Mouse (Mus musculus): ENCODE measurements around the gene Babam2. TPM values are rescaled to one million over a fixed set of nuclear protein-coding genes. Genes with fewer than 3 reads are reported as not detected.

The Babam2 gene
- polyA plus RNA-seq, 1 experiment from 2014 or later, result 46.2 TPM

DNA sequence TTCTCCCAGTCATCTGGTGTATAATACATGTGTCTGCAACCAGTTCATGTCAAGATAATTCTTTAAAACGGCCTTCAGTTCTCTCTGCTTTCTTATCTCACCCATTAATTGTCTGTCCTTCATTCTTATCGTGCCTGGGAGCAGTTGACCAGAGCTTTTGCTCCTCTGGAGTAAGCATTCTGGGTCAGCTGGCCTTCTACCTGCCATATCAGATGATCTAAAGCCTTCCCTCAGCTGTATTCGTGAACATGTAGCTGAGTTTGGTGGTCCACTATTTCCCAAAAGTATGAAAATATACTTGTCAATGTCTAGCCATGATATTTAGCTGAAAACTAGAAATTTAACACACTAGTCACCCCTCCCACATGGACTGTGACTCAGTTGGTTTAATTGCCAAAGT, 304.3 kb downstream of the Babam2 start:
- no peaks in the 10 kb centered on the region for H3K36me3 ChIP-seq (ENCODE audit: control insufficient read depth, insufficient read depth, low read length)
- H3K9me3 ChIP-seq (ENCODE audit: control insufficient read depth, low read length), result no peaks in the 10 kb centered on the region
- peaks cover 8% of the 10 kb centered on the region for H3K4me1 ChIP-seq (replicated peaks; ENCODE audit: control insufficient read depth, insufficient read depth, low read length)
- ATAC-seq (replicated peaks; ENCODE audit: low FRiP score) (no peak), DNase-seq (ENCODE audit: low spot score) (no peak)
- H3K9ac ChIP-seq (ENCODE audit: low read depth, low read length), result no peak overlapping the region
- H3K4me2 ChIP-seq, result no peak overlapping the region
- no peak overlapping the region for H3K27ac ChIP-seq (ENCODE audit: low read depth, low read length)
- no peaks in the 10 kb centered on the region for H3K27me3 ChIP-seq (replicated peaks; ENCODE audit: control insufficient read depth, insufficient read depth, low read length)
- WGBS, result 19% methylated on average over 3 of the region's 3 CpGs
- no peak overlapping the region for H3K4me3 ChIP-seq (ENCODE audit: low read depth, low read length)

- no peaks in the 10 kb centered on the region for H3K27me3 ChIP-seq (replicated peaks; ENCODE audit: control insufficient read depth, insufficient read depth, low read length)
- WGBS, result 79% methylated on average over 3 of the region's 3 CpGs
- ATAC-seq (replicated peaks; ENCODE audit: low FRiP score) (no peak), DNase-seq (ENCODE audit: low spot score) (no peak)
- no peaks in the 10 kb centered on the region for H3K9me3 ChIP-seq (ENCODE audit: control insufficient read depth, low read length)
- H3K4me1 ChIP-seq (replicated peaks; ENCODE audit: control insufficient read depth, insufficient read depth, low read length), result no peaks in the 10 kb centered on the region
- no peak overlapping the region for H3K27ac ChIP-seq (ENCODE audit: low read depth, low read length)
- H3K36me3 ChIP-seq (ENCODE audit: control insufficient read depth, insufficient read depth, low read length), result no peaks in the 10 kb centered on the region
- H3K9ac ChIP-seq (ENCODE audit: low read depth, low read length), result no peak overlapping the region
- no peak overlapping the region for H3K4me2 ChIP-seq
- no peak overlapping the region for H3K4me3 ChIP-seq (ENCODE audit: low read depth, low read length)
Observed at GRCm38 (mm10) chr5:32008401-32008800, 310.9 kb downstream of the Babam2 start.

- H3K27ac ChIP-seq (ENCODE audit: low read depth, low read length), result no peak overlapping the region
- WGBS, result 69% methylated on average over 4 of the region's 4 CpGs
- DNase-seq (ENCODE audit: low spot score), result no peak
- H3K36me3 ChIP-seq (ENCODE audit: control insufficient read depth, insufficient read depth, low read length), result no peaks in the 10 kb centered on the region
- H3K4me2 ChIP-seq, result no peak overlapping the region
- H3K9me3 ChIP-seq (ENCODE audit: control insufficient read depth, low read length), result no peaks in the 10 kb centered on the region
- H3K9ac ChIP-seq (ENCODE audit: low read depth, low read length), result no peak overlapping the region
- no peaks in the 10 kb centered on the region for H3K4me1 ChIP-seq (replicated peaks; ENCODE audit: control insufficient read depth, insufficient read depth, low read length)
- H3K27me3 ChIP-seq (replicated peaks; ENCODE audit: control insufficient read depth, insufficient read depth, low read length), result no peaks in the 10 kb centered on the region
- ATAC-seq (replicated peaks; ENCODE audit: low FRiP score), result no peak
- H3K4me3 ChIP-seq (ENCODE audit: low read depth, low read length), result no peak overlapping the region
Observed at GRCm38 (mm10) chr5:32010056-32010455, 312.6 kb downstream of the Babam2 start.

GRCm38 (mm10) chr5:32013053-32013452, 315.6 kb downstream of the Babam2 start:
- no peaks in the 10 kb centered on the region for H3K36me3 ChIP-seq (ENCODE audit: control insufficient read depth, insufficient read depth, low read length)
- no peak overlapping the region for H3K4me3 ChIP-seq (ENCODE audit: low read depth, low read length)
- H3K4me2 ChIP-seq, result no peak overlapping the region
- no peaks in the 10 kb centered on the region for H3K4me1 ChIP-seq (replicated peaks; ENCODE audit: control insufficient read depth, insufficient read depth, low read length)
- H3K9ac ChIP-seq (ENCODE audit: low read depth, low read length), result no peak overlapping the region
- no peak for DNase-seq (ENCODE audit: low spot score)
- no peaks in the 10 kb centered on the region for H3K27me3 ChIP-seq (replicated peaks; ENCODE audit: control insufficient read depth, insufficient read depth, low read length)
- H3K27ac ChIP-seq (ENCODE audit: low read depth, low read length), result no peak overlapping the region
- no peak for ATAC-seq (replicated peaks; ENCODE audit: low FRiP score)
- H3K9me3 ChIP-seq (ENCODE audit: control insufficient read depth, low read length), result no peaks in the 10 kb centered on the region
- 60% methylated on average over 2 of the region's 2 CpGs for WGBS

DNA sequence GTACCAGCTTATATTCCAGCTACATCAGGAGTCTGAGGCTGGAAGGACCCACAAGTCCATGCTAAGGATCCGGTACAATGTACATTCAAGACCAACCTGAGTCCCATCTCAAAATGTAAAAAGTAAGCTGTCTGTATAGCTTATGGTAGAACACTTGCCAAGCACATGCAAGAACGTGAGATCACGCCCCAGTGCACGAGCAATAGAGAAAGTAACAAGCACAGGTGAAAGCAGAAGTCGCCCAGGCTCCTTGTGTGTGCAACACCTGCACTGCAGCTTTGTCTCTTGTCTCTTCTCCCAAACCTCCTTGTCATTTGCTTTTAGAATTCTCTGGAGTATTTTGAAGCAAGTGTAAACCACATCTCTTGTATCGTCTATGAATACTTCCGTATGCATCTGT, 317.3 kb downstream of the Babam2 start:
- DNase-seq (ENCODE audit: low spot score) (no peak), ATAC-seq (replicated peaks; ENCODE audit: low FRiP score) (no peak)
- H3K36me3 ChIP-seq (ENCODE audit: control insufficient read depth, insufficient read depth, low read length), result no peaks in the 10 kb centered on the region
- H3K4me2 ChIP-seq, result no peak overlapping the region
- no peak overlapping the region for H3K27ac ChIP-seq (ENCODE audit: low read depth, low read length)
- no peak overlapping the region for H3K4me3 ChIP-seq (ENCODE audit: low read depth, low read length)
- no peaks in the 10 kb centered on the region for H3K9me3 ChIP-seq (ENCODE audit: control insufficient read depth, low read length)
- H3K27me3 ChIP-seq (replicated peaks; ENCODE audit: control insufficient read depth, insufficient read depth, low read length), result no peaks in the 10 kb centered on the region
- 90% methylated on average over 7 of the region's 7 CpGs for WGBS
- no peak overlapping the region for H3K9ac ChIP-seq (ENCODE audit: low read depth, low read length)
- no peaks in the 10 kb centered on the region for H3K4me1 ChIP-seq (replicated peaks; ENCODE audit: control insufficient read depth, insufficient read depth, low read length)

DNA sequence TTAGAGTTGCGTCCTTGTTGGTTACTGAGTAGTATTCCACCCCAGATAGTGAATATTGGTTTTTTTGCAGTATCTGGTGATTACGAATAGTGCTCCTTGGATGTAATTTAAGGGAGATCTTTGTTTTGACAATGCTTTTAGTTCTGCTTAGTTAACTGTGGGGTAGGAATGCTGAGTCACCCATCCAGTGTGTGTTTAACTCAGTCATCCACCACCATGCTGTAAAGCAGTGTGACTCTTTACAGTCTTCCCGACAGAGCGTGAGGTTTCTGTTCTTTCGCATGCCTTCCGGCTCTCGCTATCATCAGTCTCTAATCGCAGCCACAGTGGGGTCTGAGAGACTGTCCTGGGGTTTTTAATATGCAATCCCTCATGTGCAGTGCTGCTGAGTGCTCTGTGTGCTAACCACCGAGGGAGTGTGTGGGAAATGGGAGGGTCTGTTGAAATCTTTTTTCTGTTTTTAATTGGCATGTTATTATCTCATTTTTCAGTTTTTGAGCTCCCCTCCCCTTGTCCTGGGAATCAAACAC, 318.5 kb downstream of the Babam2 start:
- no peaks in the 10 kb centered on the region for H3K27me3 ChIP-seq (replicated peaks; ENCODE audit: control insufficient read depth, insufficient read depth, low read length)
- no peak overlapping the region for H3K4me2 ChIP-seq
- H3K4me1 ChIP-seq (replicated peaks; ENCODE audit: control insufficient read depth, insufficient read depth, low read length), result no peaks in the 10 kb centered on the region
- no peak overlapping the region for H3K27ac ChIP-seq (ENCODE audit: low read depth, low read length)
- no peaks in the 10 kb centered on the region for H3K36me3 ChIP-seq (ENCODE audit: control insufficient read depth, insufficient read depth, low read length)
- 62% methylated on average over 9 of the region's 9 CpGs for WGBS
- DNase-seq (ENCODE audit: low spot score) (no peak), ATAC-seq (replicated peaks; ENCODE audit: low FRiP score) (no peak)
- no peaks in the 10 kb centered on the region for H3K9me3 ChIP-seq (ENCODE audit: control insufficient read depth, low read length)
- no peak overlapping the region for H3K4me3 ChIP-seq (ENCODE audit: low read depth, low read length)
- no peak overlapping the region for H3K9ac ChIP-seq (ENCODE audit: low read depth, low read length)

DNA sequence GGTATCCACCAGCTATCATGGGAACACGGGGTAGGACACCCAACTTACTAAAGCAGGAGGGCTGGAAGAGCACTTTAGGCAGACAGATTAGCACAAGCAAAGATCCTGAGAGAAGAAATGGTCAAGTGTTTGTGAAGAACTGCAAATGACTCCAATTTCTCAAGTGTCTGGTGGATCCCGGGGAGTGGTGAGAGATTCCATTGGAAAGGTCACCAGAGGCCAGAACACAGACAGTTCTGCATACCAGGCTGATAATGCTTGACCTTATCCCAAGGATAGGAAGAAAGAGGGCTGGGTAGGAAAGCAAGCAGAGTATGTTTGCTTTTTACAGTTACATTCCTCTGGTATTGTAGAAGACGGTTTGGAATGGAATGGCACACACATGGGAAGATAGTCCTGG, 320.2 kb downstream of the Babam2 start:
- Histone ChIP-seq H3K4me1 (replicated peaks; ENCODE audit: control insufficient read depth, insufficient read depth, low read length) (no peaks in the 10 kb centered on the region), H3K9me3 (ENCODE audit: control insufficient read depth, low read length) (no peaks in the 10 kb centered on the region), H3K27me3 (replicated peaks; ENCODE audit: control insufficient read depth, insufficient read depth, low read length) (no peaks in the 10 kb centered on the region), H3K4me3 (ENCODE audit: low read depth, low read length) (no peak overlapping the region), H3K9ac (ENCODE audit: low read depth, low read length) (no peak overlapping the region), H3K4me2 (no peak overlapping the region), H3K36me3 (ENCODE audit: control insufficient read depth, insufficient read depth, low read length) (no peaks in the 10 kb centered on the region), H3K27ac (ENCODE audit: low read depth, low read length) (no peak overlapping the region)
- no peak for ATAC-seq (replicated peaks; ENCODE audit: low FRiP score)
- no peak for DNase-seq (ENCODE audit: low spot score)
- WGBS, result 67% methylated on average over 3 of the region's 3 CpGs

DNA sequence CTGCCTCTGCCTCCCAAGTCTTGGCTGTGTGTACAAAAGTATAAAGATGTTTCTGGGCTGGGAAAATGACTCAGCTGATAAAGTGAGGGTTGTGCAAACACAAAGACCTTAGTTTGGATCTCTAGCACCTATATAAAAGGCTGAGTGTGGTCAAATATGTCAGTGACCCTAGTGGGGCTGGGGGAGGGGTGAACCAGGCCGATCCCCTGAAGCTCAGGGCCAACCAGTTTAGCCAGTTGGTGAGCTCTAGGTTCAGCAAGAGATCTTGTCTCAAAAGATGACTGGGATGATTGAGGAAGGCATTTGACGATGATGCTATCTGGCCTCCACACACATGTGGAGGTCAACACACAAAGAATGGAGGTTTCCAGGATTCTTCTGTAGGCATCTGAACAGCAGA, 320.8 kb downstream of the Babam2 start:
- no peak overlapping the region for H3K4me2 ChIP-seq
- H3K27ac ChIP-seq (ENCODE audit: low read depth, low read length), result no peak overlapping the region
- no peak for ATAC-seq (replicated peaks; ENCODE audit: low FRiP score)

GRCm38 (mm10) chr5:32029834-32030433, 332.4 kb downstream of the Babam2 start:
- no peak overlapping the region for H3K9ac ChIP-seq (ENCODE audit: low read depth, low read length)
- 79% methylated on average over 3 of the region's 3 CpGs for WGBS
- no peak overlapping the region for H3K4me3 ChIP-seq (ENCODE audit: low read depth, low read length)
- ATAC-seq (replicated peaks; ENCODE audit: low FRiP score) (no peak), DNase-seq (ENCODE audit: low spot score) (no peak)
- H3K4me2 ChIP-seq, result no peak overlapping the region
- H3K27me3 ChIP-seq (replicated peaks; ENCODE audit: control insufficient read depth, insufficient read depth, low read length), result no peaks in the 10 kb centered on the region
- peaks cover 4% of the 10 kb centered on the region; the same call in 1 of the 2 replicates for H3K4me1 ChIP-seq (replicated peaks; ENCODE audit: control insufficient read depth, insufficient read depth, low read length)
- no peaks in the 10 kb centered on the region for H3K36me3 ChIP-seq (ENCODE audit: control insufficient read depth, insufficient read depth, low read length)
- no peaks in the 10 kb centered on the region for H3K9me3 ChIP-seq (ENCODE audit: control insufficient read depth, low read length)
- no peak overlapping the region for H3K27ac ChIP-seq (ENCODE audit: low read depth, low read length)

More for the DNA sequence above, 320.8 kb downstream of the Babam2 start:
- H3K36me3 ChIP-seq (ENCODE audit: control insufficient read depth, insufficient read depth, low read length), result no peaks in the 10 kb centered on the region
- WGBS, result 81% methylated on average over 2 of the region's 2 CpGs
- no peaks in the 10 kb centered on the region for H3K27me3 ChIP-seq (replicated peaks; ENCODE audit: control insufficient read depth, insufficient read depth, low read length)
- no peak overlapping the region for H3K9ac ChIP-seq (ENCODE audit: low read depth, low read length)
- no peaks in the 10 kb centered on the region for H3K9me3 ChIP-seq (ENCODE audit: control insufficient read depth, low read length)
- no peak for DNase-seq (ENCODE audit: low spot score)
- no peaks in the 10 kb centered on the region for H3K4me1 ChIP-seq (replicated peaks; ENCODE audit: control insufficient read depth, insufficient read depth, low read length)
- H3K4me3 ChIP-seq (ENCODE audit: low read depth, low read length), result no peak overlapping the region

Measured in liver, embryonic 11.5 days (tissue).